Mouse (Mus musculus) G1E-ER4 (cell line): ENCODE measurements around the gene Shisa4. TPM values are rescaled to one million over a fixed set of nuclear protein-coding genes. Genes with fewer than 3 reads are reported as not detected.

ENCODE experiments used
- GATA1 ChIP-seq: IDR thresholded peaks from one replicate; pipeline ENCODE4 v1.8.0; 2012; ENCODE audit warnings: low read length, inconsistent platforms
- polyA plus RNA-seq: library from polyadenylated mRNA; stranded (reverse); fragments of >175 nt; gene quantifications from 2 replicates; pipeline ENCODE4 v1.2.3, GENCODE M21; 2012

Gene Shisa4
- polyA plus RNA-seq, result 0.05 TPM in 1 of 2 replicates, not detected in the other

DNA sequence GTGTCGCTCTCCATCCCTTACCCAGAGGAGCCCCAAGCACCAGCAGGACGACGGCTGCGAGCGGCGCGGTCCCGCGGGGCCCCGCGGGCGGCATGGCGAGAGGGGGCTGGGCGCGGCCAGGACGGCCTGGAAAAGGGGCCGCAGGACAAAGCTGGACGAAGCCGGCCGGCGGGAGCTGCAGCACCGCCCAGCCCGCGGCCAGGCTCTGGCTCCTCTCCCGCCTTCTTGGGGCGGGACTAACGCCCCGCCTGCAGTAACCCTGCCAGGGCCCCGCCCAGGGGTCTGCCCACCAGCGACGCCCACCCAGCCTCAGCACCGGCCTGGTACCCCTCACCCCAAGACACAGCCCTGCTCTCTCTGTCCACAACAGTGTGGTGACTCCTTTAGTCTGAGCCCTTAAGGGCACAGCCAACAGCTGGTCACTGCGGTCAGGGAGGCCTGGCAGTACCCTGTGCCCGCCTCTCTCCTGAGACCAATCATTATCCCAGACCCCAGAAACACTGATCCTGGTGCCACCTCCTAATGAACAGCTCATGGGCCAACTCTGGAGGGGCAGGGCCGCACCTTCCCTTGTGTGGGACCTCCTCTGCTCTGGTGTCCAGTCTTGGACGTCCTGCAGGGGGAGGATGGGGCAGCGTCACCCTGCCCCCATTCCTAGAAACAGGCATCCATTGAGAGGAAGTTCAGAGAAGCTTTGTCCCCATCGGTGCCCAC lies at the start of gene Shisa4:
Shisa4 (minus strand) TSS at position 370 of the 714 bp plus-strand sequence.
- TF ChIP-seq GATA1, result no peak

DNA sequence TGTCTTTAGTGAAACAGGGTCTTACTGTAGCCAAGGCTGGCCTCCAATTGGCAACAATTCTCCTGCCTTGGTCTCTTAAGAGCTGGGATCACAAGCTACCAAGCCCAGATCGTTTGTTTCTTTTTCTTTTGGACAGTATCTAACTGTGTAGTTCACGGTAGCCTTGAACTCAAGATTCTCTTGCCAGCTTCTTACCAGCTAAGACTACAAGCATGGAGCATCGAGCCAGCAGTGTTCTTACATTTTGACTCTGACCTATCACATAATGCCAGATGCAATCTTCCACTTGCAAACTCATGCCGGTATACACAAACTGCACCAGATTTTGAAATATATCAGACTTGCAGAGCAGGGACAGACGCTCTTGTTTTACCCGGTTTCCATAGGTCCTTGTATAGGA lies 47.7 kb upstream of the Shisa4 start:
- no peak for TF ChIP-seq GATA1

DNA sequence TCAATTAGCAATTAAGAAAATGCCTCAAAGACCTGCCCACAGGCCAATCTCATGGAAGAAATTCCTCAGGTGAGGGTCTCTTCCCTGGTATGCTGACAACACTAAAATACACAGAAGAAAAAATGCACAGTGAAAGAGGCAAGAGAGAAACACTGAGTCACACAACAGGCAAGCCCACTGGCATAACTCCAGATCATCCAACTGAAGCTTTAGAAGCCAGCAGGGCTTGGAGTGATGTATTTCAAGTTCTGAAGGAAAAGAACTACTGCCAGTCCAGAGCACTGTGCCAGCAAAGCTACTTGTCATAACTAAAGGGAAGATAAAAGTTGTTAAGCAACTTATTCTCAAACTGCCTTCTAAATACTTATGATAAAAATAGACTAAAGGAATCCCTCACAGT lies 39.0 kb upstream of the Shisa4 start:
- no peak for TF ChIP-seq GATA1

DNA sequence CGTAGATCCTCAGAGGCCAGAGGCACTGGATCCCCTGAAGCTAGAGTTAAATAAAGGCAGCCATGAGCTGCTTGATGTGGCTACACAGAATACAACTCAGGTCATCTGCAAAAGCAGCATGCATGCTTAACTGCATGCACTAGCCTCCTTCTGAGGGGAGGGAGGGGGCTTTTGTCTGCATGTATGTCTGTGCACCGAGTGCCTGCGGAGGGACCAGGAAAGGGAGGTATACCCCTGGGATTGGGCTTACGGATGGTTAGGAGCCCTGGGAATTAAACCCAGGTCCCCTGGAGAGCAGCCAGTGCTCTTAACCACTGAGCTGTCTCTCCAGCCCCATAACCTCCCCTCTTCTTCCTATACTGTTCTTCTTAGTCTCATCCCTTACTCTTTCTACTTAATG lies 37.1 kb upstream of the Shisa4 start:
- TF ChIP-seq GATA1, result no peak

DNA sequence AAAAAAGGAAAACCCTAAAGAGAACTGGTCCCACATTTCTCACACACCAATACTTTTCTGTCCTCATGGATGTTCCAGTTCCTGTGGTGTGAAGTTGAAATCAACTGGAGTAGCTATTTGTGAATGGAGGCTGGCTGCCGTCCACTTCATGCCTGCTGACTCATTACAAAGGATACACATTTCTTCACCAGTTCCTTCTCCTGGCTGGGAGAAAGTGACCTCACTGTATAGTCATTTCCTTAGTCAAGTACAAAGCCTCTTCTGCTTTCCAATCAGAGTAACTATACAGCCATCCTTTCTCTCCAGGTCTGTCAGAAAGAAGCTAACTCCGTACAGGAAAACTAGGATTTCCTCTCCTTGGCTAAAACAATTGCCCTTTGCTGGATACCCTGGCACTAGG lies 35.9 kb upstream of the Shisa4 start:
- TF ChIP-seq GATA1, result no peak

DNA sequence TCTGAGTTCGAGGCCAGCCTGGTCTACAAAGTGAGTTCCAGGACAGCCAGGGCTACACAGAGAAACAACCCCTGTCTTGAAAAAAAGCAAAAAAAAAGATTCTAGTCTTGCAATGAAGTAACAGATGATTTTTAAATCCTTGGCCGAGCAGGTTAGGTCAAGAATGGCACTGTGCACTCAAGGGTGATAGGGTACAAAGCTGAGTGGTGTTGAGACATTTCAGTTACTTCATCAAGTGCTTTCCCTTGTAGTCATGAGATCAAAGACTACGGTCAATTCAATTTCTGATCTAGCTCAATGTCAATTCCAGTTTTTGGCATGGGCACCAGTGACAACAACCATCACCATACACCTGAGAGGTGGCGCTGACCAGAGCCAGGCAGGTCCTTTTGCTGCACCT lies 33.9 kb upstream of the Shisa4 start:
- TF ChIP-seq GATA1, result no peak

DNA sequence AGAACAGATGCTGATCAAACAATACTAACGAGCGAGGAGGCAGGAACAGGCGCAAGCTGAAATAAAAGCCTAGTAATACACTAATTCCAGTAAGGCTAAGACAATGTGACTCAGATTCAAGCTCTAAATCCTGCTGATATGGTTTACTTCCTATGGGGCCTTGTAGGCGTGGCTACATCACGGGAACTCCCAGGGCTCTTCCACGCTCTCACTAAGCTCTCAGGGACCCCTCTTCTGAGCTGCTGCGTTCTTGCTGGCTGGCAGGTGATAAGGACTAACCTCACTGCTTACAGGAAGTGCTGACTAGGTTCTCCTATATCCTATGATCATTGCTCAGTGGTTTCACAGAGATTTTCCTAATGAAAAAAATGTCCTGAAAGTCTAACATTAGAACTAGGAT lies 30.3 kb upstream of the Shisa4 start:
- no peak for TF ChIP-seq GATA1

DNA sequence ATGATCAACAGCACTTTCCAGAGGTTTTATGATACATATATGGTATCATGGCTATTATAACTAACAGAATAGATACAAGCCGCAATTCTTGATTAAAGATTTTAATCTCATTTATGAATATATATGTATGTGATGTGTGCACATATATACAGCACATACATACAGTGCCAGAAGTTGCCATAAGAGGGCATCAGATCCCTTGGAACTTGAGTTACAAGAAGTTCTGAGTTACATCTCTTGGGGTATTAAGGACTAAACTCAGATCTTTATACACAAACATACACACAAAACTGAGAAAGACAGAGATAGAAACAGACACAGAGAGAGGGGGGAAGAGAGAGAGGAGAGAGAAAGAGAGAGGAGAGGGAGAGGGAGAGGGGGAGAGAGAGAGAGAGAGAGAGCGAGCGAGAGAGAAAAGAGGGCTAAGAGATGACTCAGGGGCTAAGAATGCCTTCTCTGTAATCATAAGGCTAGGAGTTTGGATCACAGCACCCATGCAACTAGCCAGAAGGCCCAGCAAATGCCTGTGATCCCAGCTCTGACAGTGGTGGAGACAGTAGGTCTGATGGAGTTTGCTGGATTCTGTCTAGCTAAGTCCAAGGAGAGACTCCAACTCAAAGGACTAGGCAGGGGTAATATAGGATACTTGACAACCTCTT lies 26.5 kb upstream of the Shisa4 start:
- no peak for TF ChIP-seq GATA1

DNA sequence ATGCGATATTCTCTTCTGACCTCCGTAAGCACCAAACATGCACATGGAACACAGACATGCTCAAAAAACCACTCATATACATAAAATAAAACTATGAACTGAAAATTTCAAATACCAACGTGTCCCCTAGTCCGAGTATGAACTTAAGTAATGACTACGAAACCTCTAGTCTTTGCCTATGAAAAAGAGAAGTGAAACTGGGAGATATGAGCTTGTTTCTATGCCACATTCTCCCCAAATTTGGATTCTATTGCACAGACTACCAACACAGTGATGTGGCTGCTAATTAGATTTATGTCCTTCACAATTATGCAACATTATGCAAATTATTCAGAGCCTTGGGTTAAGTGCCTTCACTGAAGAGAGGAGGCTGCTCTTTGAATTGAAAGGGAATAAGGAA lies 24.4 kb upstream of the Shisa4 start:
- TF ChIP-seq GATA1, result no peak

DNA sequence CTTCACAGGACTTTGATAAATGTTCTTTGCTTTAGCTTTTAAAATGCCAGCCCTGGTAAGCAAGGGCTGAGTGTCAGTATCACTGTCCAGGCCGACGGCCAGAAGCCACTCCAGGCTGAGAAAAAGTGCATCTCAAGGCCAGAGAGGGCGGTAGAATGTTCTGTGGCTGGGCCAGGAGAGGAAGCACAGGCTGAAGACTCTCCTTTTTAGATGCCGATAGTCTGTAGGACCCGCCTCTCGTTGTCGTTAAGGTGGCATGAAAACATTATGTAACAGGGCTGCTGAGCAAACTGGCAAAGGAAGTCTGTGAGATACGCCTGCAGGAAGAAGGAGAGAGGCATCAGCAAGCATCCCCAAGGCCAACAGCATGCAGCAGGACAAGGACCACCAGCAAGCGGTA lies 10.1 kb upstream of the Shisa4 start:
- no peak for TF ChIP-seq GATA1

DNA sequence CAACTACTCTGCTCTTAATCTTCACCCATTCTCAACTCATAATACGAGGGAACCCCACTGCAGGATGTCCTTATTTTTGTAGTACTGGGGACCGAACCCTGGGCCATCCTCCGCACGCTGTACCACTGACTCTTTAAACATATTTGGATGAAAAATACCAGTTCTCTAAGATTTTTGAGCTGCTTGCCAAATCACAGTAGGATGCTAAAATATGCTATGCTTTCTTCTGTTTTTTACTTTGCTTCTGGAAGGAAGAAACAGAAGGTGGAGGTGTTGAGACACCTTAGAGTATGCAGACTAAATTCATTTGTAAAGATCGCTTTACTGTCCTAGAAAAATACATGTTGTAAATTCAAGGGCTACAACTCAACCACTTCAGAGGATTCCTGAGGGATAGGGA lies 9.1 kb upstream of the Shisa4 start:
- no peak for TF ChIP-seq GATA1

DNA sequence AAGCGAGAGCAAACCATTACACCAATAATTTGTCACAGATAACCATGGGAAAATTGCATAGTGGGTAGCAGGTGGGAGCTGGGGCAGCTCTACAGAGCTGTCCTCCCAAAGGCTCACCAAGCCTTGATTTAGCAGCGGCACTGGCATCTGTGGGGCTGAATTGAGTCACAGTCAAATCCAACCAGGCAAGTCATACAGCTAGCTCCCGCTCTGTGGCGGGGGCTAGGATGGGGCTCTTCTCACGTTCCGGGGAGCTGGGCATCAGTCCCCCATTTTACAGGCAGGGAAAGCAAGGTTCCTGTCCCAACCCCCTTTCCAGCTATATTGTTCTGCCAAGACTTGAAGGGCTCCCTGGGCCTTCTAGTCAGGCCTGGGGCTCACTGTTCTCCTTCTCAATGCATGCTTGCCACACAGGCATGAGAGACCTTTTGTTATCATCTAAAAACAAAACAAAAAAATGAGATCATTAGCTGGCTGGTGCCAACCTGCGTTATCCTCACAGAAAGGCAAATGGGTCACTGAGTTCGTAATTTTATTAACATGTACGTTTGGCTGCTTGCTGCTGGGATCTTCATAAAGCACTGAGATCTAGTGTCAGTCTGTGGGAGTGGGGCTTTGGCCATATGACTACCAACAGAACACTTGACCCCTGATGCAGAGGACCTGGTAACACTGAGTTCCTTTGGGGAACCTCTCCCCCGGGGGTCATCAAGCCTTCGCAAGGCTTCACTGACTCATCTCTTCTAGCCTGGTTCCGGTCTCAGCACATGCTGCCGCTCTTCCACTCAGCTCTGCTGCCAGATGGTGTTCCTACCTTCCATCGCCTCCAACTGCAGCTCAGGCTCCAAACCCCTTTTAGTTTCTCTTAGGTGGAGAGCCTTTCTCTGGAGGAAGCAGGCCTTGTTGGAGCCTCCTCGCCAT lies 5.3 kb upstream of the Shisa4 start:
- TF ChIP-seq GATA1, result no peak

DNA sequence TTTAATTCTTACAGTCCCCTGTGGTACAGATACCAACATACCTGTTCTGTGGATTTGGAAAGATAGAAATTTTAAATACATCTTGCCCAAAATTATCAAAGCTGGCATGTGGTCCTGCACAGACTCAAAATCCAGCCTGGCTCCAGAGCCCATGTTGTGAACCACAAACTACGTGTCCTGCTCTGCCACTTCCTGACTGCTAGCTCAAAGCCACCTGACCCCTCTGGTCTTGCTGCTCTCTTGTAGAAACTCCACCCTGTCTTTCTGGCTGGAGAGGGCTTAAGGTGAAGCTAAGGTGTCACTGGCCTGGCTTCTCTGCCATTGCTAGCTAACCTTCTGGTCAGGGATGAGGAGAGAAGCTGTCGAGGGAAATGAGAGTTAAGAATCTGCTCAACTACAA lies 4.0 kb upstream of the Shisa4 start:
- TF ChIP-seq GATA1, result no peak

DNA sequence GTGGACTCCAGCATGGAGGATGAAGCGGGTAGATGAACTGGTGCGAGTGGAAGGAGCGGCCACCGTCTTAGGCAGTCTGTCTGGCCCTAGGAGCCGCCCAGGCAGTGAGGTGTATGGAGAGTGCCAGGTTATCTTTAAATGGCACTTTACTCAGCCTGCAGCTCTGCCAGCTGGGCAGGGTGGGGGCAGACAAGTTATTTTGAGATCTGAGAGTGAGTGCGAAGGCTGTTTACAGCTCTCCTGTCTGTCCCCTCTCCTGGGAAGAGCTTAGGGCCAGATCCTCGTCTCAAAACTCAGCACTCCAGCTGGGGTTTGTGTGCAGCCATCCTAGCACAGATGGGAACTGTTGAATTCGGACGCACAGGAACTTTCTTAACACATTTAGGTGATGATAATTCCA lies 3.5 kb upstream of the Shisa4 start:
- no peak for TF ChIP-seq GATA1

DNA sequence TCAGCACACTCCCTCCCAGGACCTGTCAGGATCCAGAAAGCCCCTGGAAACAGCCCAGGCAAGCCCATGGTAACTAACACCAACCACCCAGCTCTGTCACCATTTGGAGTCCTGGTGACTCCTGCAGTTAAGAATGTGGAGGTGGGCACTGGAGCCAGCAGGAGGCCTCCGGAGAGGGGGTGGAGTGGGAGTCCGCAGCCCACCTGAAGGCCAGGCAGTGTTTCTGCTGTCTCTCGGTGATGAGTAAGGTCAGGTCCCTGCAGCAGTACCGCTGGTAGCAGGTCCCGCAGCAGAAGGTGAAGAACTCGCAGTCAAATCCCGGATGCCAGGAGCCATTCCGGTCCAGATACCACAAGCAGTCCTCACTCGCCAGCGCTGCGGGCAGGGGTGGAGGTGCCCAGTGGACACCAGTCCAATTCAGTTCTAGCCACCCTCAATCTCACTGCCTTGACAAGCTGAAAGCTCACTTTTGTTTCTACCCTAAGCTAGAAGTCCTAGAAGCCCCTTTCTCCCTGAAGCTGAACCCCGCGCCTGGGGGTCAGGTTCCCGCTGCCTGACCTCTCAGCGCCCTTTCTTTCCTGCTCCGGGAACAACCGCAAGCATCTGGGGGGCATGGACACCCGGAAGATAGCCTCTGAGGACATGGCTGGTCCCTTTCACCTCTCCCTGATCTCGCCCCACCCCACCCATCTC lies 716 bp downstream of the Shisa4 start:
- TF ChIP-seq GATA1, result no peak
